Mouse (Mus musculus): ENCODE measurements around the gene Gcc2.
"Not testable (repeated sequence)": the region's sequence is repeated elsewhere in the genome, so short reads cannot be mapped to it uniquely, and the experiment has no call there.

Gcc2 gene

GRCm38 (mm10) chr10:58231779-58232640, 23.3 kb upstream of the Gcc2 start:
- DNase-seq (ENCODE audit: extremely low spot score, low spot score) = peak; percentile 70

GRCm38 (mm10) chr10:58232641-58232969, 22.7 kb upstream of the Gcc2 start, which contains the start of gene Duxf3:
Duxf3 (minus strand) TSS chr10:58232675.
- not testable (repeated sequence) for DNase-seq (ENCODE audit: extremely low spot score, low spot score)

GRCm38 (mm10) chr10:58233054-58233739, 22.1 kb upstream of the Gcc2 start:
- not testable (repeated sequence) for DNase-seq (ENCODE audit: extremely low spot score, low spot score)

GRCm38 (mm10) chr10:58233740-58234121, 21.6 kb upstream of the Gcc2 start:
- not testable (repeated sequence) for DNase-seq (ENCODE audit: extremely low spot score, low spot score)

- DNase-seq (ENCODE audit: extremely low spot score, low spot score) = not testable (repeated sequence)
Measured at GRCm38 (mm10) chr10:58234985-58235384, 20.3 kb upstream of the Gcc2 start.

GRCm38 (mm10) chr10:58236613-58237012, 18.7 kb upstream of the Gcc2 start, which contains the start of gene Gm4981:
Gm4981 (minus strand) TSS chr10:58236701.
- DNase-seq (ENCODE audit: extremely low spot score, low spot score) = no peak

- DNase-seq (ENCODE audit: extremely low spot score, low spot score) = peak; percentile 53
Measured at GRCm38 (mm10) chr10:58238984-58239740, 16.1 kb upstream of the Gcc2 start.

GRCm38 (mm10) chr10:58249535-58249934, 5.8 kb upstream of the Gcc2 start:
- no peak for DNase-seq (ENCODE audit: extremely low spot score, low spot score)

GRCm38 (mm10) chr10:58254635-58255175, 592 bp upstream of the Gcc2 start:
- DNase-seq (ENCODE audit: extremely low spot score, low spot score) = no peak

GRCm38 (mm10) chr10:58255954-58256353, 657 bp downstream of the Gcc2 start:
- no peak for DNase-seq (ENCODE audit: extremely low spot score, low spot score)

- no peak for DNase-seq (ENCODE audit: extremely low spot score, low spot score)
Measured at GRCm38 (mm10) chr10:58258466-58258865, 3.2 kb downstream of the Gcc2 start.

GRCm38 (mm10) chr10:58282238-58282637, 26.9 kb downstream of the Gcc2 start:
- DNase-seq (ENCODE audit: extremely low spot score, low spot score) = no peak

GRCm38 (mm10) chr10:58290742-58291141, 35.4 kb downstream of the Gcc2 start:
- DNase-seq (ENCODE audit: extremely low spot score, low spot score) = no peak

GRCm38 (mm10) chr10:58294246-58294645, 38.9 kb downstream of the Gcc2 start:
- DNase-seq (ENCODE audit: extremely low spot score, low spot score) = no peak

GRCm38 (mm10) chr10:58295605-58296004, 40.3 kb downstream of the Gcc2 start:
- DNase-seq (ENCODE audit: extremely low spot score, low spot score) = no peak

- DNase-seq (ENCODE audit: extremely low spot score, low spot score) = no peak
Measured at GRCm38 (mm10) chr10:58304996-58305395, 49.7 kb downstream of the Gcc2 start.

GRCm38 (mm10) chr10:58306897-58307296, 51.6 kb downstream of the Gcc2 start:
- DNase-seq (ENCODE audit: extremely low spot score, low spot score) = no peak

GRCm38 (mm10) chr10:58310791-58311190, 55.5 kb downstream of the Gcc2 start:
- DNase-seq (ENCODE audit: extremely low spot score, low spot score) = no peak

- DNase-seq (ENCODE audit: extremely low spot score, low spot score) = no peak
Measured at GRCm38 (mm10) chr10:58312887-58313286, 57.6 kb downstream of the Gcc2 start.

GRCm38 (mm10) chr10:58320881-58321280, 65.6 kb downstream of the Gcc2 start:
- no peak for DNase-seq (ENCODE audit: extremely low spot score, low spot score)

- no peak for DNase-seq (ENCODE audit: extremely low spot score, low spot score)
Measured at GRCm38 (mm10) chr10:58322361-58323027, 67.2 kb downstream of the Gcc2 start.
